In the genomic region with DNA sequence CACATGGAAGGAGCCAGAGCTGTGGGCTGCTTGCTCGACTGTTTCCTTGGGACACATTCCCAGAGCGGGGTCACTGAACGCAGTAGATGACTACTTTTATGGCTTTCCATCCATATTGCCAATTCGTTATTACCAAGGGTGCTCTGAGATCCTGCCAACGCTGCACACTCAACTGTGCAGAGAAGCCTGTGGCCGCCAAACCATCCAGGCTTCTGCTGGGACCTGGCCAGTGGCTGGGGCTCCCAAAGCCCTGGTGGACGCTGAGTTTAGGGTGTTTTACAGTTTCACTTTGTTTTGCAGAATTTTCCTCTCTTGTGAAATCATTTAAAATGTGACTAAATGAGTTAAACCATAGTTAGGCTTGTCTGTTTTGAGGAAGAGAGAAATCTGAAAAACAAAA, we compare ENCODE assay signal across 7 mouse cellular contexts. TPM values are rescaled to one million over a fixed set of nuclear protein-coding genes. Genes with fewer than 3 reads are reported as not detected.
DNase-seq lines count a peak whose midpoint lies in the region; ATAC-seq lines count a peak whose summit lies in the region.

No protein-coding gene starts in this region.

- peaks cover 51% of the 10 kb centered on the region for H3K27me3 ChIP-seq in forebrain, embryonic 10.5 days (ENCODE audit: poor library complexity, severe bottlenecking)
- H3K27me3 ChIP-seq in hindbrain, embryonic 10.5 days (ENCODE audit: insufficient read depth, poor library complexity, severe bottlenecking) = peaks cover 48% of the 10 kb centered on the region
- no peaks in the 10 kb centered on the region for H3K27me3 ChIP-seq in limb, embryonic 13.5 days
- H3K27me3 ChIP-seq in neural tube, embryonic 13.5 days = peaks cover 34% of the 10 kb centered on the region

- peaks cover 47% of the 10 kb centered on the region for H3K4me1 ChIP-seq in forebrain, embryonic 10.5 days
- H3K4me1 ChIP-seq in hindbrain, embryonic 10.5 days (replicated peaks) = peaks cover 37% of the 10 kb centered on the region
- H3K4me1 ChIP-seq in limb, embryonic 13.5 days = peaks cover 43% of the 10 kb centered on the region
- peaks cover 15% of the 10 kb centered on the region for H3K4me1 ChIP-seq in neural tube, embryonic 13.5 days (replicated peaks)

- H3K4me2 ChIP-seq in limb, embryonic 13.5 days (replicated peaks) = peak overlapping the region; percentile 84
- H3K4me2 ChIP-seq in neural tube, embryonic 13.5 days = peak overlapping the region; percentile 75

- ATAC-seq in limb, embryonic 13.5 days (ENCODE audit: low FRiP score, low read depth) = no peak
- ATAC-seq in neural tube, embryonic 13.5 days (ENCODE audit: low read depth) = no peak

- H3K27ac ChIP-seq in forebrain, embryonic 10.5 days = peak overlapping the region; percentile 92
- H3K27ac ChIP-seq in hindbrain, embryonic 10.5 days = peak overlapping the region; percentile 90
- no peak overlapping the region for H3K27ac ChIP-seq in limb, embryonic 13.5 days
- no peak overlapping the region for H3K27ac ChIP-seq in neural tube, embryonic 13.5 days (replicated peaks)

- no peaks in the 10 kb centered on the region for H3K9me3 ChIP-seq in forebrain, embryonic 10.5 days
- no peaks in the 10 kb centered on the region for H3K9me3 ChIP-seq in hindbrain, embryonic 10.5 days
- H3K9me3 ChIP-seq in limb, embryonic 13.5 days = no peaks in the 10 kb centered on the region
- H3K9me3 ChIP-seq in neural tube, embryonic 13.5 days = no peaks in the 10 kb centered on the region

- H3K4me3 ChIP-seq in forebrain, embryonic 10.5 days = peak overlapping the region; percentile 57
- peak overlapping the region; percentile 53 for H3K4me3 ChIP-seq in hindbrain, embryonic 10.5 days
- peak overlapping the region; percentile 44 for H3K4me3 ChIP-seq in limb, embryonic 13.5 days
- H3K4me3 ChIP-seq in neural tube, embryonic 13.5 days = peak overlapping the region; percentile 36

- WGBS in forebrain, embryonic 10.5 days = 38% methylated on average over 7 of the region's 7 CpGs
- WGBS in hindbrain, embryonic 10.5 days = 42% methylated on average over 7 of the region's 7 CpGs
- WGBS in limb, embryonic 13.5 days = 25% methylated on average over 7 of the region's 7 CpGs
- WGBS in neural tube, embryonic 13.5 days = 23% methylated on average over 7 of the region's 7 CpGs

- H3K36me3 ChIP-seq in forebrain, embryonic 10.5 days (replicated peaks) = no peaks in the 10 kb centered on the region
- no peaks in the 10 kb centered on the region for H3K36me3 ChIP-seq in hindbrain, embryonic 10.5 days
- H3K36me3 ChIP-seq in limb, embryonic 13.5 days = no peaks in the 10 kb centered on the region
- H3K36me3 ChIP-seq in neural tube, embryonic 13.5 days = no peaks in the 10 kb centered on the region

- peak; percentile 32 for DNase-seq in adrenal gland, postnatal 25 days
- DNase-seq in forebrain, embryonic 10.5 days (ENCODE audit: extremely low spot score, low spot score) = no peak
- no peak for DNase-seq in hindbrain, embryonic 10.5 days (ENCODE audit: low spot score)
- DNase-seq in layer of hippocampus, postnatal 14 days (ENCODE audit: low spot score in 2 of 2) = no peak
- DNase-seq in right cerebral cortex, postnatal 10 days (ENCODE audit: low spot score in 2 of 2) = no peak

- peak overlapping the region; percentile 74 for H3K9ac ChIP-seq in limb, embryonic 13.5 days
- H3K9ac ChIP-seq in neural tube, embryonic 13.5 days = no peak overlapping the region; the same call in 1 of the 2 replicates

RNA-seq across cellular contexts. Expression of a gene that starts 32.7 kb away (rescaled TPM):
- 0.95 and 1.5 TPM in 2 replicates for total RNA-seq in adrenal gland, postnatal 25 days (2021)
- polyA plus RNA-seq in forebrain, embryonic 10.5 days (2016; fragmentation: Nextera tagmentation; extraction: Ambion mirVana) = 0.11 TPM in 1 of 2 replicates, not detected in the other
- 0.16 TPM in 1 of 2 replicates, not detected in the other for polyA plus RNA-seq in hindbrain, embryonic 10.5 days (2016; fragmentation: Nextera tagmentation; extraction: Ambion mirVana)
- polyA plus RNA-seq in limb, embryonic 13.5 days (2015; fragmentation: Nextera tagmentation; extraction: Ambion mirVana) = not detected in 2 replicates
- not detected in 2 replicates for polyA plus RNA-seq in neural tube, embryonic 13.5 days (2015; fragmentation: Nextera tagmentation; extraction: Ambion mirVana)
- not detected for total RNA-seq in layer of hippocampus, postnatal 14 days (2021)

Comparison
In these comparisons a context has a peak if more than half of its experiments do, and no peak if none do; other contexts are left out.
1. H3K27ac ChIP-seq: peak in forebrain, embryonic 10.5 days (single experiment) and hindbrain, embryonic 10.5 days (single experiment); none in limb, embryonic 13.5 days (single experiment) and neural tube, embryonic 13.5 days (single experiment).
2. Peak in every context shown above with its lines, with median percentiles within 50 percentile points of each other: H3K4me3 ChIP-seq.